Mouse (Mus musculus): ENCODE data around the gene Tubb3. TPM values are rescaled to one million over a fixed set of nuclear protein-coding genes. Genes with fewer than 3 reads are reported as not detected.

The Tubb3 gene
- 1.2 and 1.4 TPM in 2 replicates for polyA plus RNA-seq (2012; rRNA removed)

DNA sequence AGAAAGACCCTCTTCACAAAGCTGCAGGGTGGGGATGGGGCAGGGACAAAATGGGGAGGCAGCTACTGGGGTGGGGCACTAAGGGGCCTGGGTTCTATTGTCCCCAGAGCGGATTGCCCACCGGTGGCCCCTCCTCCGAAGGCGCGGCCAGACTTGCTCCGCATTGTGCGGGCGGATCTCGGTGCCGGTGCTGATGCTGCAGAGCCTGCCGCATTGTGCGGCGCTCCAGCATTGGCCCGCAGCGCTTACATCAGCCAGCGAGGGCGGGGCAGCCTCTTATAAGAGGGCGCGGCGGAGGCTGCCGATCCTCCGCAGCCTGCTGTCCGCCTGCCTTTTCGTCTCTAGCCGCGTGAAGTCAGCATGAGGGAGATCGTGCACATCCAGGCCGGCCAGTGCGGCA lies at the start of gene Tubb3:
TSS of gene Tubb3 (plus strand) at position 179 of the 400 bp plus-strand sequence.
- under 1% methylated on average over 29 of the region's 29 CpGs for WGBS
- DNase-seq: no peak
- no peak within 1 kb of the TSS for H3K4me3 ChIP-seq (replicated peaks; ENCODE audit: extremely low read depth, low read depth, low read length)
- no peak for TF ChIP-seq POLR2A (IDR thresholded peaks at IDR 0.05; ENCODE audit: borderline replicate concordance, extremely low read depth, low read depth, low read length)
- no peak for TF ChIP-seq CTCF (IDR thresholded peaks at IDR 0.05; ENCODE audit: insufficient read depth, low read length)
- no peaks in the 10 kb centered on the region for H3K4me1 ChIP-seq (ENCODE audit: control insufficient read depth, insufficient read depth, low read length)

GRCm38 (mm10) chr8:123373403-123374238 lies 37.6 kb upstream of the Tubb3 start, which contains the start of gene Tcf25:
Gene Tcf25, plus strand, starts transcription at chr8:123373753.
- DNase-seq: peak; percentile 94
- TF ChIP-seq CTCF (IDR thresholded peaks at IDR 0.05; ENCODE audit: insufficient read depth, low read length): peak; percentile 28; the same call in 1 of the 2 replicates
- peak; percentile 91; the same call in 1 of the 2 replicates for TF ChIP-seq POLR2A (IDR thresholded peaks at IDR 0.05; ENCODE audit: borderline replicate concordance, extremely low read depth, low read depth, low read length)
- Histone ChIP-seq H3K4me3 (replicated peaks; ENCODE audit: extremely low read depth, low read depth, low read length) (peak within 1 kb of the TSS; percentile 61), H3K4me1 (ENCODE audit: control insufficient read depth, insufficient read depth, low read length) (no peaks in the 10 kb centered on the region; the same call in 1 of the 2 replicates)
- WGBS: under 1% methylated on average over 73 of the region's 75 CpGs

DNA sequence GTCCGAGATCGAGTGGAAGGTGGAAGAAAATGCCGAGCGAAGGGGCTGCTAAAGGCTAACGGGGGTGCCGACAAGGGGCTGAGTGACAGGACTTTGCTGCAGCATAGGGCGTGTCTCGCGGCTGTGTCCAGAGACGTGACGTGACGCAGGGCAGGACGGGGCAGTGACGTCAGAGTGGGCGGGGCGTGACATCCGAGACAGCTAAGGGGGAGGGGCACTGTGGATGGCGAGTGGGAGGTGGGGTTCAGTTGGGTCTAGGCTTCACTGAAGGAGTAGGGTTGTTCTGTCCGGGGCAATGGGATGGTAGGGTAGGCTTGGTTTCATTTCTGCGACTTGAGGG lies 37.0 kb upstream of the Tubb3 start:
- Histone ChIP-seq H3K4me1 (ENCODE audit: control insufficient read depth, insufficient read depth, low read length) (no peaks in the 10 kb centered on the region; the same call in 1 of the 2 replicates), H3K4me3 (replicated peaks; ENCODE audit: extremely low read depth, low read depth, low read length) (peak overlapping the region; percentile 61)
- TF ChIP-seq POLR2A (IDR thresholded peaks at IDR 0.05; ENCODE audit: borderline replicate concordance, extremely low read depth, low read depth, low read length) (peak; percentile 88; the same call in 1 of the 2 replicates), CTCF (IDR thresholded peaks at IDR 0.05; ENCODE audit: insufficient read depth, low read length) (no peak)
- peak; percentile 94 for DNase-seq
- whole genome bisulfite sequencing: under 1% methylated on average over 20 of the region's 20 CpGs

GRCm38 (mm10) chr8:123375701-123376100 lies 35.5 kb upstream of the Tubb3 start:
- H3K4me3 ChIP-seq (replicated peaks; ENCODE audit: extremely low read depth, low read depth, low read length): no peak overlapping the region
- WGBS: 83% methylated on average over 10 of the region's 10 CpGs
- DNase-seq: no peak
- H3K4me1 ChIP-seq (ENCODE audit: control insufficient read depth, insufficient read depth, low read length): no peaks in the 10 kb centered on the region; the same call in 1 of the 2 replicates
- TF ChIP-seq CTCF (IDR thresholded peaks at IDR 0.05; ENCODE audit: insufficient read depth, low read length) (no peak), POLR2A (IDR thresholded peaks at IDR 0.05; ENCODE audit: borderline replicate concordance, extremely low read depth, low read depth, low read length) (no peak)

DNA sequence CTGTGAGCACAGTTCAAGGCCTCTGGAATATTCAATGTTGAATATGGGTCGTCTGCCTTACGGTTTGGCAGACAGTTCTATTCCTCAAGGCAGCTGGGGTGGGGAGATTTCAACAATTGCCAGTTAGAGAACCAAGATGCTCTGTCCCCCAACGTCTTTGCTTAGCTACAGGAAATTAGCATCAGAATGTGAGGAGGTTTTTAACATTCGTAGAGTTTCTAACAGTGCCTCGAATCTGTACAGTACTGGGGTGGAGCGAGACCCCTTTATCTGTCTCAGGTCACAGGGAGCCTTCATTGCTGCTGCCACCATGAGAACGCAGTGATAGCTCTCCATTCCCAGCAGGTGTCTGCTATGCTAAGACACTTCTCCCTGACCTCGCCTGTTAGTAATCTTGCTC lies 35.1 kb upstream of the Tubb3 start:
- Histone ChIP-seq H3K4me1 (ENCODE audit: control insufficient read depth, insufficient read depth, low read length) (no peaks in the 10 kb centered on the region; the same call in 1 of the 2 replicates), H3K4me3 (replicated peaks; ENCODE audit: extremely low read depth, low read depth, low read length) (no peak overlapping the region)
- TF ChIP-seq POLR2A (IDR thresholded peaks at IDR 0.05; ENCODE audit: borderline replicate concordance, extremely low read depth, low read depth, low read length) (no peak), CTCF (IDR thresholded peaks at IDR 0.05; ENCODE audit: insufficient read depth, low read length) (no peak)
- WGBS: 79% methylated on average over 8 of the region's 8 CpGs
- no peak for DNase-seq

DNA sequence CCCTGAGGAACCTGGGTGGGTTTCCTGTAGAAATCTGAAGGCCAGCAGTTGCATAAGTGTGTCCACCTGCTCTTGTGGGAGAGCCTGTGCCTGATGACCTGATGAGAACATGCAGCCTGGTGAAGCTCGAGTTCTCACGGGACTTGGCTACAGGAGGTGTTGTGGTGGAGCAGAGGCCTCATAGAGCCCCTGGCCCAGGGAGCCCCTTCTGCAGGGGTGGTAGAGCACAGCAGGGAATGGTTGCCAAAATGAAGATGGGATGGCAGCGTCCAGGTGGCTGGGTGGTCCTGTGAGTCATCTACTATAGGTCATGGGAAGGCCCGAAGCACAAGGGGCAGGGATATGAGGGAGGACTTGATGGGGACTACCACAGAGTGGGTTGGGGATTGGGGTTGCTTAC lies 29.5 kb upstream of the Tubb3 start:
- H3K4me1 ChIP-seq (ENCODE audit: control insufficient read depth, insufficient read depth, low read length): no peaks in the 10 kb centered on the region
- 89% methylated on average over 4 of the region's 4 CpGs for WGBS
- DNase-seq: no peak
- TF ChIP-seq POLR2A (IDR thresholded peaks at IDR 0.05; ENCODE audit: borderline replicate concordance, extremely low read depth, low read depth, low read length) (no peak), CTCF (IDR thresholded peaks at IDR 0.05; ENCODE audit: insufficient read depth, low read length) (no peak)
- H3K4me3 ChIP-seq (replicated peaks; ENCODE audit: extremely low read depth, low read depth, low read length): no peak overlapping the region

DNA sequence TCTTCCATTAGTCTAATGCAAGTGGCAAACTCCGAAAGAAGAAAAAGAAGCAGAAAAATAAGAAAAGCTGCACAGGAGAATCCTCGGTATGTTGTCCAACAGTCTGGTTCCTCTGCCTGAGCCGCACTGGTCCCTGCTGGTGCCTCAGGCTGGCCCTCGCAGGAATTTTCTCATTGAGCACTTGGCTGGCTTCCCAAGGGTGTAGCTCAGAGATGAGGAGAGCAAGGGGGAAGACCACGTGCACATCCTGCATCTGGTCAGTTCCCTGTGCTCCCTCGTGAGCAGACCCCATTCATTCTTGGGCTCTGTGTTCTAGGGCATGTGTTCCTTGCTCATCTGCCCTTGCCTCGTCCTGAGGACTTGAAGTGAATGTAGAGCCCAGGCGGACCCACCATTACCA lies 28.7 kb upstream of the Tubb3 start:
- DNase-seq: no peak
- TF ChIP-seq POLR2A (IDR thresholded peaks at IDR 0.05; ENCODE audit: borderline replicate concordance, extremely low read depth, low read depth, low read length) (no peak), CTCF (IDR thresholded peaks at IDR 0.05; ENCODE audit: insufficient read depth, low read length) (no peak)
- WGBS: 72% methylated on average over 8 of the region's 8 CpGs
- H3K4me3 ChIP-seq (replicated peaks; ENCODE audit: extremely low read depth, low read depth, low read length): no peak overlapping the region
- H3K4me1 ChIP-seq (ENCODE audit: control insufficient read depth, insufficient read depth, low read length): no peaks in the 10 kb centered on the region

- Histone ChIP-seq H3K4me3 (replicated peaks; ENCODE audit: extremely low read depth, low read depth, low read length) (no peak overlapping the region), H3K4me1 (ENCODE audit: control insufficient read depth, insufficient read depth, low read length) (no peaks in the 10 kb centered on the region)
- no peak for TF ChIP-seq CTCF (IDR thresholded peaks at IDR 0.05; ENCODE audit: insufficient read depth, low read length)
- no peak for TF ChIP-seq POLR2A (IDR thresholded peaks at IDR 0.05; ENCODE audit: borderline replicate concordance, extremely low read depth, low read depth, low read length)
- 51% methylated on average over 9 of the region's 9 CpGs for WGBS
- DNase-seq: no peak
Measured at GRCm38 (mm10) chr8:123384883-123385540, 26.2 kb upstream of the Tubb3 start.

DNA sequence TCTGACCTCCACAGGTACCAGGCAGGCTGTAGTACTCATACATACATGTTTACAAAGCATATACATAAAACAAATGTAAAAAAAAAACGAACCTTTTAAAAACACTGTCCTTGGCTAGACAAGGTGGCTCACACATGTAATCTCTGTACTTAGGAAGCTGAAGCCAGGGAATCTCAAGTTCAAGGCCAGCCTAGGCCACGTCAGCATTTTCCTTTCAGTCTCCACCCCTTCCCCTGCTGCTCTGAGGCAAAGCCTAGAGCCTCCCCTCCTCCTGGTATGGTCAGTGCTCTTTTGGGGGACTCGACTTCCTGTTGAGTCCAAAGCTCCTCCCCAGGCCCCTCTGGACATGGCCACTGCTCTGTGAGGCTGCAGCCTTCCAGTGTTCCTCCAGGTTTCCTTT lies 24.2 kb upstream of the Tubb3 start:
- no peak for TF ChIP-seq POLR2A (IDR thresholded peaks at IDR 0.05; ENCODE audit: borderline replicate concordance, extremely low read depth, low read depth, low read length)
- no peak for TF ChIP-seq CTCF (IDR thresholded peaks at IDR 0.05; ENCODE audit: insufficient read depth, low read length)
- Histone ChIP-seq H3K4me1 (ENCODE audit: control insufficient read depth, insufficient read depth, low read length) (no peaks in the 10 kb centered on the region), H3K4me3 (replicated peaks; ENCODE audit: extremely low read depth, low read depth, low read length) (no peak overlapping the region)
- no peak for DNase-seq
- 67% methylated on average over 3 of the region's 3 CpGs for WGBS
